30 mouse cellular contexts compared by ENCODE assay signal in the genomic region with DNA sequence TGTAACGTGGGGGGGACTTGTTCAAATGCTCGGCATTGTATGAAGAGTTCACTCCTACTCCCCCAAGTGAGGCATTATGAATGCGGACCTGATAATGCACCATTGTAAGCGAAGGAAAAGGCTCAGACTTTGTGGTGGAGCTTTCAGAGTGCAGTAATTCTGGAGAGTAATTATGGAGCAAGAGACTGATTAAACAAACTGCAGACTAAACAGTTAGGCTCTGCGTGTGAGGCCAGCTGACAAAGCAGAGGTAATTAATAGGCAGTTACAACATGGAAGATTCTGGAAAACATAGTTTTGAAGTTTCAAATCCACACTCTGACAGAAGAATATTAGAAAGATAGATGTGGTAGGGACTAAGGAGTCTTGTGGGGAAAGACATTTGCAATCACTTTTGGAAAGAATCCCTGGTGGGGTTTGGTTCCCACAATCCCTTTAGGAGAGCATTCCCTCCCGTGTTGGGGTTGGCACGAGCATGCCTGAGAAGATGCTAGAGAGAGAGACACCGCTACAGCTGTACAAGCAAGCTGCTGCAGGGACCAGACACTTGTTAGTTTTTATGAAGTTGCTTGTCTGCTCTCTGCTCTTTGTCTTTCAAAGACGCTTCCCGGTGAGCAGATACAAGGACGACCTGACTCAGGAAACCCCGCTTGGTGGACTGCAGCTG. TPM values are rescaled to one million over a fixed set of nuclear protein-coding genes. Genes with fewer than 3 reads are reported as not detected.
DNase-seq lines count a peak whose midpoint lies in the region; ATAC-seq and TF ChIP-seq lines count a peak whose summit lies in the region.
"Had no signal": no experiment of that assay in that cellular context is flagged by ENCODE, and none has a peak within 500 bp of the region (broad histone marks: within the 10 kb centered on the region; RNA-seq: fewer than 3 reads in every experiment).

No protein-coding gene starts in this region.

- no peak overlapping the region for H3K9ac ChIP-seq in intestine, embryonic 15.5 days
- no peak overlapping the region for H3K9ac ChIP-seq in intestine, postnatal 0 days (ENCODE audit: low read depth, low read length)
- no peak overlapping the region for H3K9ac ChIP-seq in stomach, embryonic 14.5 days (replicated peaks; ENCODE audit: low read depth, low read length)
- H3K9ac ChIP-seq in liver, embryonic 12.5 days, result no peak overlapping the region
- H3K9ac ChIP-seq: heart, embryonic 12.5 days; hindbrain, embryonic 15.5 days; liver, embryonic 13.5 days; midbrain, embryonic 13.5 days; neural tube, embryonic 13.5 days had no signal

- peak; percentile 53 for ATAC-seq in intestine, embryonic 15.5 days
- ATAC-seq in intestine, postnatal 0 days, result no peak
- no peak for ATAC-seq in stomach, embryonic 14.5 days (ENCODE audit: insufficient number of reproducible peaks, insufficient read depth, low FRiP score, low read depth)
- ATAC-seq in liver, embryonic 12.5 days, result no peak
- ATAC-seq: activated CD4-positive, CD25-positive, alpha-beta regulatory T cell, adult 4 months; forebrain, embryonic 16.5 days; midbrain, embryonic 13.5 days had no signal

- DNase-seq in lung, postnatal 10 days, result peak; percentile 41
- no peak for DNase-seq in lung, postnatal 36 days
- no peak for DNase-seq in left cerebral cortex, postnatal 14 days (ENCODE audit: low spot score in 2 of 2)
- DNase-seq: adrenal gland, adult 2 months; adrenal gland, postnatal 36 days; B cell, adult 2 months; cerebellum, adult 8-10 months; cerebellum, postnatal 25 days; heart, adult 2 months; heart, postnatal 4 days; kidney, adult 11 months; kidney, postnatal 14 days; left cerebral cortex, postnatal 4 days; liver, embryonic 13.5 days; lung, adult 18-20 months; thymus, adult 18-20 months; thymus, postnatal 25 days had no signal

- H3K27ac ChIP-seq in intestine, embryonic 15.5 days, result 0 out of 2 replicates have a peak overlapping the region, but pooled peaks have one; percentile 40
- no peak overlapping the region for H3K27ac ChIP-seq in intestine, postnatal 0 days (ENCODE audit: low read depth, low read length)
- H3K27ac ChIP-seq in stomach, embryonic 14.5 days (ENCODE audit: low read length), result peak overlapping the region; percentile 69; the same call in 1 of the 2 replicates
- no peak overlapping the region for H3K27ac ChIP-seq in liver, embryonic 12.5 days
- H3K27ac ChIP-seq: forebrain, embryonic 10.5 days; heart, adult 2 months; hindbrain, embryonic 15.5 days; left cerebral cortex, adult 2 months; liver, embryonic 13.5 days; midbrain, embryonic 13.5 days; neural tube, embryonic 13.5 days had no signal

- H3K4me3 ChIP-seq in intestine, embryonic 15.5 days (replicated peaks), result no peak overlapping the region
- no peak overlapping the region for H3K4me3 ChIP-seq in intestine, postnatal 0 days (ENCODE audit: low read depth, low read length)
- H3K4me3 ChIP-seq in stomach, embryonic 14.5 days (ENCODE audit: low read depth, low read length), result no peak overlapping the region
- no peak overlapping the region for H3K4me3 ChIP-seq in liver, embryonic 12.5 days
- H3K4me3 ChIP-seq: forebrain, embryonic 10.5 days; heart, adult 2 months; heart, embryonic 12.5 days; hindbrain, embryonic 15.5 days; left cerebral cortex, adult 2 months; liver, embryonic 13.5 days; megakaryocyte, embryonic 14.5 days; midbrain, embryonic 13.5 days; neural tube, embryonic 13.5 days had no signal

- H3K36me3 ChIP-seq in intestine, embryonic 15.5 days, result no peaks in the 10 kb centered on the region
- no peaks in the 10 kb centered on the region for H3K36me3 ChIP-seq in intestine, postnatal 0 days (ENCODE audit: control insufficient read depth, insufficient read depth)
- H3K36me3 ChIP-seq in stomach, embryonic 14.5 days (ENCODE audit: control insufficient read depth, insufficient read depth, low read length), result no peaks in the 10 kb centered on the region
- no peaks in the 10 kb centered on the region for H3K36me3 ChIP-seq in liver, embryonic 12.5 days
- H3K36me3 ChIP-seq: forebrain, embryonic 10.5 days; heart, embryonic 12.5 days; hindbrain, embryonic 15.5 days; liver, embryonic 13.5 days; midbrain, embryonic 13.5 days; neural tube, embryonic 13.5 days had no signal

- no peaks in the 10 kb centered on the region for H3K9me3 ChIP-seq in intestine, embryonic 15.5 days
- no peaks in the 10 kb centered on the region for H3K9me3 ChIP-seq in intestine, postnatal 0 days (ENCODE audit: control insufficient read depth)
- H3K9me3 ChIP-seq in stomach, embryonic 14.5 days (ENCODE audit: control insufficient read depth, low read depth, low read length), result no peaks in the 10 kb centered on the region
- no peaks in the 10 kb centered on the region for H3K9me3 ChIP-seq in liver, embryonic 12.5 days (replicated peaks)
- H3K9me3 ChIP-seq: forebrain, embryonic 10.5 days; heart, embryonic 12.5 days; hindbrain, embryonic 15.5 days; liver, embryonic 13.5 days; megakaryocyte, embryonic 14.5 days; midbrain, embryonic 13.5 days; neural tube, embryonic 13.5 days had no signal

- H3K4me2 ChIP-seq in intestine, embryonic 15.5 days (replicated peaks), result no peak overlapping the region
- no peak overlapping the region for H3K4me2 ChIP-seq in intestine, postnatal 0 days (replicated peaks; ENCODE audit: low read depth)
- no peak overlapping the region for H3K4me2 ChIP-seq in stomach, embryonic 14.5 days (replicated peaks; ENCODE audit: low read depth, low read length)
- no peak overlapping the region for H3K4me2 ChIP-seq in liver, embryonic 12.5 days
- H3K4me2 ChIP-seq: heart, embryonic 12.5 days; hindbrain, embryonic 15.5 days; liver, embryonic 13.5 days; midbrain, embryonic 13.5 days; neural tube, embryonic 13.5 days had no signal

- 0 out of 2 replicates have a peak, but pooled peaks cover 3% of the 10 kb centered on the region for H3K4me1 ChIP-seq in intestine, embryonic 15.5 days (replicated peaks)
- no peaks in the 10 kb centered on the region for H3K4me1 ChIP-seq in intestine, postnatal 0 days (replicated peaks; ENCODE audit: control insufficient read depth, insufficient read depth, low read length)
- peaks cover 4% of the 10 kb centered on the region; the same call in 1 of the 2 replicates for H3K4me1 ChIP-seq in stomach, embryonic 14.5 days (ENCODE audit: control insufficient read depth, insufficient read depth, low read length)
- no peaks in the 10 kb centered on the region for H3K4me1 ChIP-seq in liver, embryonic 12.5 days
- H3K4me1 ChIP-seq: forebrain, embryonic 10.5 days; heart, embryonic 12.5 days; hindbrain, embryonic 15.5 days; liver, embryonic 13.5 days; midbrain, embryonic 13.5 days; neural tube, embryonic 13.5 days had no signal

- TF ChIP-seq CTCF in intestine, postnatal 0 days (IDR thresholded peaks at IDR 0.05; ENCODE audit: low read depth), result no peak

- H3K27me3 ChIP-seq in intestine, embryonic 15.5 days (replicated peaks), result no peaks in the 10 kb centered on the region
- no peaks in the 10 kb centered on the region for H3K27me3 ChIP-seq in intestine, postnatal 0 days (replicated peaks; ENCODE audit: control insufficient read depth, insufficient read depth, low read length)
- no peaks in the 10 kb centered on the region for H3K27me3 ChIP-seq in stomach, embryonic 14.5 days (ENCODE audit: control insufficient read depth, insufficient read depth, low read length)
- no peaks in the 10 kb centered on the region for H3K27me3 ChIP-seq in liver, embryonic 12.5 days (replicated peaks)
- H3K27me3 ChIP-seq: heart, embryonic 12.5 days; hindbrain, embryonic 15.5 days; liver, embryonic 13.5 days; megakaryocyte, embryonic 14.5 days; midbrain, embryonic 13.5 days; neural tube, embryonic 13.5 days had no signal

- 43% methylated on average over 12 of the region's 12 CpGs for WGBS in intestine, embryonic 15.5 days
- 51% methylated on average over 12 of the region's 12 CpGs for WGBS in intestine, postnatal 0 days
- 28% methylated on average over 12 of the region's 12 CpGs for WGBS in stomach, embryonic 14.5 days
- 63% methylated on average over 12 of the region's 12 CpGs for WGBS in liver, embryonic 12.5 days (ENCODE audit: insufficient replicate concordance)

- intact Hi-C loops in left cerebral cortex, postnatal 14 days (cut with DNase I), result no loop called here

RNA-seq across cellular contexts. Expression of gene Cdc42ep3, which starts 37.7 kb away (rescaled TPM):
- polyA plus RNA-seq in intestine, embryonic 15.5 days (2015; fragmentation: Nextera tagmentation; extraction: Ambion mirVana), result 41.8 and 45.7 TPM in 2 replicates
- polyA plus RNA-seq in intestine, postnatal 0 days (2015; fragmentation: Nextera tagmentation; extraction: Ambion mirVana), result 41.0 and 46.7 TPM in 2 replicates
- 75.5 and 85.0 TPM in 2 replicates for polyA plus RNA-seq in stomach, embryonic 14.5 days (2014; fragmentation: Nextera tagmentation; extraction: Ambion mirVana)
- 61.1 and 64.3 TPM in 2 replicates for polyA plus RNA-seq in liver, embryonic 12.5 days (2016; fragmentation: Nextera tagmentation; extraction: Ambion mirVana)
- total RNA-seq in left cerebral cortex, postnatal 14 days (2021), result 10 to 100 TPM; 21.3 to 22.7 TPM

Comparison
In these comparisons a context has a peak if more than half of its experiments do, and no peak if none do; other contexts are left out.
1. H3K27ac ChIP-seq: peak in intestine, embryonic 15.5 days (single experiment) and stomach, embryonic 14.5 days (single experiment); none in intestine, postnatal 0 days (single experiment) and liver, embryonic 12.5 days (single experiment).